Mouse (Mus musculus): ENCODE data around the gene Trim30d.
"Not testable (repeated sequence)": the region's sequence is repeated elsewhere in the genome, so short reads cannot be mapped to it uniquely, and the experiment has no call there.

Gene Trim30d

GRCm38 (mm10) chr7:104507421-104508065 is at the start of gene Trim30d:
Trim30d (minus strand) TSS chr7:104507849.
- not testable (repeated sequence) for DNase-seq (ENCODE audit: low spot score)

- no peak for DNase-seq (ENCODE audit: low spot score)
These were observed 45.1 kb upstream of the Trim30d start for GRCm38 (mm10) chr7:104552700-104553099.

GRCm38 (mm10) chr7:104549833-104550232 is 42.2 kb upstream of the Trim30d start, which contains the start of gene Olfr651:
Olfr651 (plus strand) TSS chr7:104550133.
- no peak for DNase-seq (ENCODE audit: low spot score)

- DNase-seq (ENCODE audit: low spot score): no peak
These were observed 5.9 kb downstream of the Trim30d start for GRCm38 (mm10) chr7:104501589-104502371.

DNA sequence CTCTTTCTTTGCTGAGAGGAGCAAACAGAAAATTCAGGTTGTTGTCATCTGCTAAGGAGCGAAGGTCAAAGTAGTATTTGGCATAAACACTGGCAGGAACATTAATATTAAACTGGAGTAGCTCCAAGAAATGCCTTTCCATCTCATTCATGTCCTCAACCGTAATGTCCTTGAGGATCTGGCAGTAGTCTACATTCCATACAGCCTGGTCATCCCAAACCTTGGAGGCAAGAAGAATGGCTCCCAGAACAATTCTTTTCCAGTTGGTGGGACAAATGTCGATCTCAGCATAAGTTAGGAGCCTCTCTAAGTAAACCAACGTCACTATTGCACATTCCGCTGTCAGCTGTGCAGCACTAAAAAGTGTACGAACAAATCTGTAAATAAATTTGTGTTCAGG is 6.5 kb downstream of the Trim30d start:
- not testable (repeated sequence) for DNase-seq (ENCODE audit: low spot score)

GRCm38 (mm10) chr7:104499464-104499863 is 8.2 kb downstream of the Trim30d start:
- not testable (repeated sequence) for DNase-seq (ENCODE audit: low spot score)

- DNase-seq (ENCODE audit: low spot score): no peak
These were observed 42.4 kb downstream of the Trim30d start, which contains the start of gene Trim30a for GRCm38 (mm10) chr7:104465065-104465744. Trim30a (minus strand) TSS chr7:104465193.

GRCm38 (mm10) chr7:104445961-104446645 is 61.5 kb downstream of the Trim30d start:
- DNase-seq (ENCODE audit: low spot score): peak; percentile 15

Data from c-Kit-positive CD71-positive TER-119-positive erythroid progenitor cells, embryonic 14.5 days (primary cell).